Mouse (Mus musculus): ENCODE results near the gene Abcg2.

The Abcg2 gene

GRCm38 (mm10) chr6:58639391-58639790 is 55.1 kb downstream of the Abcg2 start:
- no peak for DNase-seq

DNA sequence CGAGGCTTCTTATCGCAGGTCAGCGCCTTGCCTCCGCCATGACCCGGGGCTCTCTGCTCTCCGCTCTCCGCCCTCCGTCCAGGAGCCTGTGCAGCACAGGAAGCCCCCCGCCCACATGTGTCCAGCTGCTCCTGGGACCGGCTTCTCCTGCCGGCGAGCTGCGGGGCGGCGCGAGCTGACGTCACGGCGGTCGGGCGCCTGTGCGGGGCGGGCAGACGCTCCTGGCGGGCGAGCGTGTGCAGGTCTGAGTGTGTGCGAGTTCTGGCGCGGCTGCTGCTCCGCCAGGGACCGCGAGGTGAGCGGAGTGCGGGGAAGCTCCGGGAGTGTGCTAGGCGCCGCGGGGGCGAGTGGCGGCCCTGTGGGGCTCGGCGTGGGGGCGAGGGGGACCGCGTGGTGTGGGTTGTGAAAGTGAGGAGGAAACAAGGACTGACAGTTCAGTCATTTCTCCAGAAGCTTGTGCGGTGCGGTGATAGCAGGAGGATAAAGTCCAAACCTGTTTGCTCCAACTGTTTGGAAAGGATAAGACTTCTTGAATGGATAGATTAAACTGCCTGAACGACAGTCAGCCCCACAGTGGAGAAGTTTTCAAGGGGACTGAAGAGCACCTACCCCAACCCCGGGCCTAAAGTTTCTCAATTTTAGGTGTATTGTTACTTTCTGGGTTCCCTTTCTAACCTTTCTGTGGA is 56.2 kb downstream of the Abcg2 start:
- peak; percentile 68 to 84 for DNase-seq

DNA sequence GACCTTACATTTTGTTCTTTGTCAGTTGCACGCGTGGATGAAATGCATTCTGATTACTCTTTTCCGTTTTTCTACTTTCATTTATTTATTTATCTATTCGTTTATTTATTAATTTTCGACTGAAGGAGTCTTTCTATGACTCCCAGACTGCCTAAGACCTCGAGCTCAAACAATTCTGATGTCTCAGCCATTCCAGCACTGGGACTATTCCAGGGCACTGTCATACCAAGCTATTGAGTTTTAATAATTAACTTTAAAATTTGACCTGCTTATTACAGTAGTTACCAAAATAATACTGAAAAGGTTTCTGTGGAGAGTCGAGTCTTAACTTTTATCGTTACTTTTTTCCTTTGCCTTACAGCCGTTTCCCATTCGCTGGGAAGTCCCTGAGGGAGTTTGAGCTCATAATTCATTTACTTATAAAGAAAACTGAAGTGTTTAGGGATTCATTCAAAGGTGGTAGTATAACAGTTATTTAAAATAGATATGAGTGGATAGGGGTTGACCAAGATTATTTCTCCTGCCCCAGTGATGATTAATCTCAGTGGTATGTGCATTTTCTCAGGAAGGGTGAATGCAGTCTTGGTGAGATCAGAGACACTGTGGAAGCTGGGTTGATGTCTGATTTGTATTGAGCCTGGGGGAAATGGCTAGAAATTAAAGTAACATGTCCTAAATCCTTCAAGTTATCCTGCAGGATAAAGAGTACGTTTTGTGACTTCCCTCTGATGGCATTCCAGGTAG is 56.9 kb downstream of the Abcg2 start:
- DNase-seq, result no peak

- DNase-seq, result no peak
These were observed 57.9 kb downstream of the Abcg2 start for GRCm38 (mm10) chr6:58642191-58642590.

- DNase-seq, result no peak
These were observed 60.3 kb downstream of the Abcg2 start for GRCm38 (mm10) chr6:58644586-58644985.

GRCm38 (mm10) chr6:58648100-58648749 is 63.9 kb downstream of the Abcg2 start:
- no peak for DNase-seq

GRCm38 (mm10) chr6:58650136-58650535 is 65.8 kb downstream of the Abcg2 start:
- DNase-seq, result no peak

GRCm38 (mm10) chr6:58651038-58651437 is 66.7 kb downstream of the Abcg2 start:
- DNase-seq, result no peak

GRCm38 (mm10) chr6:58660951-58661575 is 76.7 kb downstream of the Abcg2 start:
- DNase-seq, result no peak

DNA sequence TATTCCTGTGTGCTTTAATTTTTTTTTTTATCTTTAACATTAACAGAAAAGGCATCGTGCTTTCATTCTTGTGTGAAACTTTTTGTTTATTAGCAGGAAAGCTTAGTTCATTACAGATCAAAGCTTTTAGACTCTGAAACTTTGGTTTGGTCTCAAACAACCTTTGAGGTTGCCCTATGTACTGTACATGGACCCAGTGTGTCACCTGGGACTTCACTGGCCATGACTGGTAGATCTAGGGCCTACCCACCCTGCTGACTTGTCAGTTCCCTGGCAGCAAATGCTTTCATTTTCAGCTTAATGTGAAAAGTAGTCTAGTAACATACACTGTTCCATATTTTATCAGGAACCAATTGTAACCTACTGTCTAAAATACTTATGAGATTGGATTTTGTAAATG is 93.5 kb downstream of the Abcg2 start:
- no peak for DNase-seq

DNA sequence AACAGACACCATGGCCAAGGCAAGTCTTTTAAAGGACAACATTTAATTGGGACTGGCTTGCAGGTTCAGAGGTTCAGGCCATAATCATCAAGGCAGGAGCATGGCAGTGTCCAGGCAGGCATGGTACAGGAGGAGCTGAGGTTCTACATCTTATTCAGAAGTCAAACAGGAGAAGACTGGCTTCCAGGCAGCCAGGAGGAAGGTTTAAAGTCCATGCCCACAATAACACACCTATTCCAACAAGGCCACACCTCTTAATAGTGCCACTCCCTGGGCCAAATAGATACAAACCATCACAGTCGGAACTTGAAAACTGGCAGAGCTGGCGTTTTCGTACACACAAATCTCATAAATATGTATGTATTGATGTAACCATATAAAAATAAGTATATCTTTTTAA is 94.2 kb downstream of the Abcg2 start:
- DNase-seq, result no peak

DNA sequence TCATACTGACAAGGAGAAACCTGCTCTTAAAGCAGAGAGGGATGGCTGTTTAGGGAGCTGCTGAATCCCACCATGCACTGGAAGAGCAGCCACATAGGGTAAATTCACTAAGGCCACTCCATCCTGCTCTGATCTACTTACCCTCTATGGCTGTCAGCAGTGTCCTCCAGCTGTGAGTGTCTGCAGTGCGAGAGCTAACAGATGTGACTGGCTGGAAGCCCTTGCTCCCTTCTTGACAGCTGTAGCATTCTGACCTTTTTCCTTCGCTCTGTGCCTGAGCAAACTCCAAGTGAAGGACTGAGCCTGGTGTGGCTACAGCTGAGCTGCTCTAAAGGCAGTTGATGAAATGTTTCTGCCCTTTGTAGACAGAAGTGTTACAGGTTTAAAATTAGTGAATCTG is 107.3 kb downstream of the Abcg2 start:
- no peak for DNase-seq

DNA sequence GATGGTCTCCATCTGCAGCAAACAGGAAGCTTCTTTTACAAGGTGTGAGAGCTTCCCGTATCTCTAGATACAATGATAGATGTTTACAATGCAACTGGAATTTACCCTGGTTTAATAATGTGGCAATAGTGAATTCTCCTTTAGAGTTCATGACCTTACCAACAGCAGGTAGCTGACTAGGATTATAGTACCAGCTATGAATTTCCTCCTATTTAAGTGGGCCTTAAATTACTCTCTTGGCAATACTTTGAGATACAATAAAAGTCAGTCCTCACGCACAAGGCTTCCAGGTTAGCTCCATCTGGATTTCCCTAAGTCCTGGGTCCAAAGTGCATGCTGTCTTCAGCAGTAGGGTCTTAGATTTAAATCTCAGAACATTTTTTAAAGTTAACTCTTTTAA is 109.9 kb downstream of the Abcg2 start:
- DNase-seq, result no peak

GRCm38 (mm10) chr6:58694765-58695164 is 110.4 kb downstream of the Abcg2 start:
- DNase-seq, result no peak

- DNase-seq, result no peak
These were observed 126.0 kb downstream of the Abcg2 start for GRCm38 (mm10) chr6:58710369-58710768.

GRCm38 (mm10) chr6:58711909-58712308 is 127.6 kb downstream of the Abcg2 start:
- no peak for DNase-seq

- no peak for DNase-seq
These were observed 149.5 kb downstream of the Abcg2 start for GRCm38 (mm10) chr6:58733851-58734250.

DNA sequence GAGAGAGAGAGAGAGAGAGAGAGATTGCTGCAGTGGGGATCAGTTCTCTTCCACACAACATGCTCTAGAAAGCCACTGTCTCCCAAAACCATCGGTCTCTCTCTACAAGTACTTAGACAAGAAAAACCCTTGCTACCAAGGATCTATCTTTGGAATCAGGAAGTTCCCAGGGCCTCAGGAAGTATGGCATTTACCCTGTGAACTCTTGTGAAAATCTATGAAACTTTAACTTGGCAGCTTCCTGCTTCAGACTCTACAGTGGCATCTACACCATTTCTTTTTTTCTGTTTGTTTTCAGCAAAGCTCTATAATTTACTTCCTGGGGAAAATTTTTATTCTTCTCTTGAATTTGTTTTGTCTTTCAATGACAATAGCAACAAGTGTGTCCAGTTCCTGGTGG is 150.8 kb downstream of the Abcg2 start:
- DNase-seq, result no peak

Data from cerebellum, postnatal 10 days (tissue).